Mouse (Mus musculus) embryonic facial prominence, embryonic 11.5 days (tissue): Measurements from ENCODE around the gene Sult1a1. TPM values are rescaled to one million over a fixed set of nuclear protein-coding genes. Genes with fewer than 3 reads are reported as not detected.

Experiments
- ATAC-seq: fragments of 200-750 bp; cut with Nextera tagmentation; replicated peaks from 2 replicates; pipeline ENCODE4 v1.8.0; 2017; ENCODE audit warnings: low read depth; ENCODE audit not compliant: insufficient number of reproducible peaks, low FRiP score, low TSS enrichment
- DNase-seq: peaks from one replicate; pipeline ENCODE4 v3.0.0-alpha.2; 2015; ENCODE audit warnings: low spot score
- H3K27ac ChIP-seq: fragments of 300-500 bp; sonication (generic); replicated peaks from 2 replicates; pipeline ENCODE4 v1.5.1; 2014; ENCODE audit warnings: mild to moderate bottlenecking, low read depth, low read length, control low read depth
- H3K27me3 ChIP-seq: fragments of 300-500 bp; sonication (generic); 2 replicates; pipeline ENCODE4 v1.6.1; 2014; ENCODE audit warnings: mild to moderate bottlenecking, low read length, moderate library complexity, mixed read lengths; ENCODE audit not compliant: control insufficient read depth, insufficient read depth
- H3K36me3 ChIP-seq: fragments of 300-500 bp; sonication (generic); replicated peaks from 2 replicates; pipeline ENCODE4 v1.6.1; 2014; ENCODE audit warnings: low read depth, mild to moderate bottlenecking, low read length, moderate library complexity, mixed read lengths; ENCODE audit not compliant: control insufficient read depth, insufficient read depth
- H3K4me1 ChIP-seq: fragments of 300-500 bp; sonication (generic); 2 replicates; pipeline ENCODE4 v1.6.1; 2014; ENCODE audit warnings: low read length, mixed read lengths; ENCODE audit not compliant: control insufficient read depth, insufficient read depth
- H3K4me2 ChIP-seq: fragments of 300-500 bp; sonication (generic); 2 replicates; pipeline ENCODE4 v1.6.1; 2014; ENCODE audit warnings: low read depth, mild to moderate bottlenecking, control low read depth, low read length, moderate library complexity
- H3K4me3 ChIP-seq: fragments of 300-500 bp; sonication (generic); 2 replicates; pipeline ENCODE4 v1.5.1; 2014; ENCODE audit warnings: low read depth, low read length, control low read depth
- H3K9ac ChIP-seq: fragments of 300-500 bp; sonication (generic); replicated peaks from 2 replicates; pipeline ENCODE4 v1.6.1; 2014; ENCODE audit warnings: mild to moderate bottlenecking, control low read depth, low read length
- H3K9me3 ChIP-seq: fragments of 300-500 bp; sonication (generic); replicated peaks from 2 replicates; pipeline ENCODE4 v1.6.1; 2016; ENCODE audit warnings: mild to moderate bottlenecking, low read length, inconsistent platforms, mixed read lengths; ENCODE audit not compliant: control insufficient read depth
- WGBS: fragments of 180-500 bp; shearing (Covaris S2); extraction: QIAGEN DNeasy Blood & Tissue Kit; methylation state at CpG from one replicate; pipeline ENCODE4 v1.1.7; 2014; 5-methylcytosine and 5-hydroxymethylcytosine counted together
- polyA plus RNA-seq: library from polyadenylated mRNA; unstranded; fragments of >200 nt; fragmentation: Nextera tagmentation; extraction: Ambion mirVana; gene quantifications from 2 replicates; pipeline ENCODE4 v1.2.1, GENCODE M21; 2014

Gene Sult1a1
- polyA plus RNA-seq, 1 experiment from 2014 or later = 0.15 TPM

DNA sequence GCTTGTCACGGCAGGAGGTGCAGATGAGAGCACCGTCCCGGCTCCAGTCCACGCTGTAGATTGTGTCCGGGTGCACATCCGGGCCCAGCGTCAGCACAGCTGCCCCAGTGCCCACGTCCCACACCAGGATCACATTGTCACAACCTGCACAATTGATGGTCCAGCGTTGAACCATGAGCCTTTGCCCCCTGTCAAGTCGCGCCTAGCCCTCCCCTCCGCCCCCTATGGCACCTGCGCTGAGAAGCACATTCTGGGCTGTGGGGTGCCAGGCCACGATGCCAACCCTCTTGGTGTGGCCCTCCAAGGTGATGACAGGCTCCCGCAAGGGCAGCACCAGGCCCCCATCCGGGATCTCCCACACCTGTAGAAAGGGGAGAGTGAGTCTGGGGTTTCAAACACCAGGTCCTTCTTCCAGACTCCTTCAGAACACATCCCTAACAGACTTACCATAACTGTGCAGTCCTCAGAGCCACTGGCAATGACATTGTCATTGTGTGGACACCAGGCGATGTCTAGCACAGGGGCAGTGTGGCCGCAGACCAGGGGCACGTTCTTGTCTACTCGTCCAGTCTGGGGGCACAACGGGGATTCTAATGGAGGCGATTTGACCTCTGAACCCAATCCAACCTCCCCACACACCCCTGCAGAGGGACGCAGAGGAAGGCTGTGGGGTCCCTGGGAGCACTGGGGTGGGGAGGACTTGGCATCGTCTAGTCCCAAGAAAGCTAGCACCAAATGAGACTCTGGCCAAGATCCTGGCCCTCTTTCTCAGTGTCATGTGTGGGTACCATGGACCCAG is 25.5 kb upstream of the Sult1a1 start:
- WGBS = 60% methylated on average over 24 of the region's 24 CpGs
- no peak overlapping the region; the same call in 1 of the 2 replicates for H3K4me2 ChIP-seq
- 0 out of 2 replicates have a peak, but pooled peaks have one; percentile 8 for ATAC-seq
- no peaks in the 10 kb centered on the region for H3K9me3 ChIP-seq
- H3K36me3 ChIP-seq = no peaks in the 10 kb centered on the region
- H3K27me3 ChIP-seq = peaks cover 2% of the 10 kb centered on the region; the same call in 1 of the 2 replicates
- H3K27ac ChIP-seq = no peak overlapping the region
- no peak for DNase-seq
- H3K4me1 ChIP-seq = 0 out of 2 replicates have a peak, but pooled peaks cover 6% of the 10 kb centered on the region
- H3K9ac ChIP-seq = no peak overlapping the region
- H3K4me3 ChIP-seq = no peak overlapping the region

DNA sequence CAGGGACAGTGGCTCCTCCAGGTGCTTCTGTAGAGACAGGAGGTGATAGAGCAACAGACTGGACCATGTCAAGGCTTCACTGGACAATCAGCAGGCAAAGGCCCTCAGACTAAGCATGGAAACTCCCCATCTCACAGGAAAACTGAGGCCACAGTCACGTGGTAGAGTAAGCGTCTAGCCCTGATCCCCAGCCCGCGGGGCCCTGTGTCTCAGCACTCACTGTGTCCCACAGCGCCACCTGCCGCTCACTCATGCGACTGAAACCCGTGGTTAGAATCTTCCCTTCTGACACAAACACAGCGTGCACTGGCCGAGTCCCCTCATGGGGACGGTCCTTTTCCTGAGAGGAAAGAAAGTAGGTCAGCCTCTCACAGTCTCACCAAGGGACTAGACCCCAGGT is 24.8 kb upstream of the Sult1a1 start:
- ATAC-seq (peak; percentile 24; the same call in 1 of the 2 replicates), DNase-seq (peak; percentile 94)
- WGBS = 0% methylated on average over 11 of the region's 11 CpGs
- Histone ChIP-seq H3K4me1 (0 out of 2 replicates have a peak, but pooled peaks cover 6% of the 10 kb centered on the region), H3K27ac (no peak overlapping the region), H3K9me3 (no peaks in the 10 kb centered on the region), H3K36me3 (no peaks in the 10 kb centered on the region), H3K9ac (no peak overlapping the region), H3K4me3 (no peak overlapping the region), H3K27me3 (peaks cover 2% of the 10 kb centered on the region; the same call in 1 of the 2 replicates), H3K4me2 (no peak overlapping the region)

GRCm38 (mm10) chr7:126700063-126701015 is 24.1 kb upstream of the Sult1a1 start:
- Histone ChIP-seq H3K9me3 (no peaks in the 10 kb centered on the region), H3K4me1 (0 out of 2 replicates have a peak, but pooled peaks cover 6% of the 10 kb centered on the region), H3K36me3 (no peaks in the 10 kb centered on the region), H3K27me3 (peaks cover 2% of the 10 kb centered on the region; the same call in 1 of the 2 replicates), H3K4me2 (no peak overlapping the region), H3K27ac (no peak overlapping the region), H3K4me3 (no peak overlapping the region), H3K9ac (no peak overlapping the region)
- WGBS = 86% methylated on average over 25 of the region's 25 CpGs
- no peak for ATAC-seq
- DNase-seq = no peak

DNA sequence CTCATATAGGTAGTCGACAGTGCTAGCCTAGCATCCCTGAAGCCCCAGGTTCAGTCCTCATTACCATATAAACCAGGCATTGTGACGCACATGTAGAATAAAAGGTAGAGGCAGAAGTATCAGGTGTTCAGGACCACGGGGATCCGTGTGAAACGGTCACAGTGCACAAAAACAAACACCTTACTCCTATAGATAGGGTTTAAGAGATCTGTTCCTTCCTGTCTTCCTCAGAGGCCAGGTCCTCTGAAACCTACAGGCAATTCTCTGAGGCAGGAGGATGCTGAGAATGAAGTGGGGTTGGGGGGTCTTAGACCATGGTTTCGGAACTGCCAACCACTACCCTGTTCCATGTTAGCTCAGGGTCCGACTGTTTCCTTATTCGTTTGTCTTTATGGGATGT is 21.6 kb upstream of the Sult1a1 start:
- peaks cover 2% of the 10 kb centered on the region; the same call in 1 of the 2 replicates for H3K4me1 ChIP-seq

DNA sequence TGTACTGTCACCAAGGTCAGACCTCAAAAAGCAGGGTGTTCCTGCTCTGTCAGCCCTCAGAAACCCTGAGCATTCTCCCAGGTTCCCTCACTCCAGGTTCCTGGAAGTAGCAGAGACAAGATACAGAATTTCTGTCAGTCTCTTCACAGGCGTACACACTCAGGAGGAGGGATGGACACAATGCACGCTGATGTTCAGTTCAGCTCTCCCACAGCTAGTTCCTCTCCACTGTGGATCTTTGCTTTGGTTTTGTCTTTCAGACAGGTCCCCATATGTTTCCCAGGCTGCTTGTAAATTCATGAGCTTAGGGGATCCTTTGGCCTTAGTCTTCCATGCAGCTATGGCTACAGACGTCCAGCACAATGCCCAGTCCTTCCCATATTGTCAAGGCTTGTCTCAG is 20.7 kb upstream of the Sult1a1 start:
- peaks cover 2% of the 10 kb centered on the region; the same call in 1 of the 2 replicates for H3K4me1 ChIP-seq

More for the DNA sequence above, 21.6 kb upstream of the Sult1a1 start:
- Histone ChIP-seq H3K36me3 (no peaks in the 10 kb centered on the region), H3K9ac (no peak overlapping the region), H3K9me3 (no peaks in the 10 kb centered on the region), H3K4me2 (no peak overlapping the region), H3K27ac (no peak overlapping the region), H3K27me3 (no peaks in the 10 kb centered on the region), H3K4me3 (no peak overlapping the region)
- DNase-seq (no peak), ATAC-seq (no peak)
- WGBS = 95% methylated on average over 8 of the region's 8 CpGs

GRCm38 (mm10) chr7:126696303-126696702 is 20.1 kb upstream of the Sult1a1 start:
- Histone ChIP-seq H3K4me3 (peak overlapping the region; percentile 85), H3K36me3 (no peaks in the 10 kb centered on the region; the same call in 1 of the 2 replicates), H3K9me3 (no peaks in the 10 kb centered on the region), H3K4me2 (peak overlapping the region; percentile 76), H3K4me1 (peaks cover 2% of the 10 kb centered on the region; the same call in 1 of the 2 replicates), H3K9ac (peak overlapping the region; percentile 90), H3K27me3 (no peaks in the 10 kb centered on the region), H3K27ac (no peak overlapping the region)
- 4% methylated on average over 17 of the region's 17 CpGs for WGBS
- no peak for DNase-seq
- no peak for ATAC-seq

More for the DNA sequence above, 20.7 kb upstream of the Sult1a1 start:
- Histone ChIP-seq H3K36me3 (no peaks in the 10 kb centered on the region), H3K4me2 (peak overlapping the region; percentile 76; the same call in 1 of the 2 replicates), H3K4me3 (peak overlapping the region; percentile 85; the same call in 1 of the 2 replicates), H3K9ac (peak overlapping the region; percentile 1; the same call in 1 of the 2 replicates), H3K27me3 (no peaks in the 10 kb centered on the region), H3K27ac (no peak overlapping the region), H3K9me3 (no peaks in the 10 kb centered on the region)
- 85% methylated on average over 3 of the region's 3 CpGs for WGBS
- DNase-seq (no peak), ATAC-seq (no peak)

- H3K9ac ChIP-seq = peak within 1 kb of the TSS; percentile 90
- peak; percentile 95 for ATAC-seq
- no peaks in the 10 kb centered on the region for H3K27me3 ChIP-seq
- peak within 1 kb of the TSS; percentile 89 for H3K27ac ChIP-seq
- H3K4me3 ChIP-seq = peak within 1 kb of the TSS; percentile 85
- 0% methylated on average over 37 of the region's 40 CpGs for WGBS
- H3K4me1 ChIP-seq = peaks cover 2% of the 10 kb centered on the region; the same call in 1 of the 2 replicates
- peak; percentile 98 for DNase-seq
- peak within 1 kb of the TSS; percentile 76 for H3K4me2 ChIP-seq
- no peaks in the 10 kb centered on the region for H3K9me3 ChIP-seq
- H3K36me3 ChIP-seq = no peaks in the 10 kb centered on the region; the same call in 1 of the 2 replicates
These were observed 19.5 kb upstream of the Sult1a1 start, which contains the start of gene Slx1b for GRCm38 (mm10) chr7:126695631-126696207. Gene Slx1b (minus strand): TSS chr7:126695784.
